Mouse (Mus musculus): ENCODE data around the gene Gpatch8.

DNA sequence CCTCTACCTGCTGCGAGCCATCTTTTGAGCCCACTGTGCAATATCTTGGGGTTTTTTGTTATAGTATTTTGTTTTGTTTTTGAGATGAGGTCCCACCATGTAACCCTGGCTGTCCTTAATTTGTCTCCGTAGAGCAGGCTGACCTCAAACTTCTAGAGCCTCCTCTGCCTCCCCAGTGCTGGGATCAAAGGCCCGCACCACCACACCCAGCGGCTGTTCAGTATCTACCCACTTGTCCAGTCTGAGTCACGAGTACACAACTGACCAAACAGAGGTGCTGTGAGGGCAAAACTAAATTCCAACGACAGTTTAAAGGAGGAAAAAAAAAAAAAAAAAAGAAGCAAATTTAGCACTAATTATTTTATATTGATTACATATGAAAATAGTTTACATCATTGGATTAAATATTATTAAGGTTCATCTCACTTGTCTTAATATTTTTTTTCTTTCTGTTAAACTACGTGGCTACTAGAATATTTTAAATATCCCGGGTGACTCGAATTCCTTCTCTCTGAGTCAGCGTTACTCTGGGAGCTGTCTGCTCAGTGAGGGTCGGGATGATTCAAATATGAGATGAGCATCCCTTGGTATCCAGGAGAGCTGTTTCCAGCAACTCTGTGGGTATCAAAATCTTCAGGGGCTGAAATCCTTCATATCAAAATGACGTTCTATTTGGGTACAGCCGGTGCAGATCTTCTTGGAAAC lies 20.0 kb upstream of the Gpatch8 start:
- no peak for TF ChIP-seq GATA1 (IDR thresholded peaks at IDR 0.05; ENCODE audit: borderline replicate concordance, low read length)
- TF ChIP-seq FLI1 (IDR thresholded peaks at IDR 0.05; ENCODE audit: low read length) = no peak
